Mouse (Mus musculus): ENCODE measurements around the gene Supt16. TPM values are rescaled to one million over a fixed set of nuclear protein-coding genes. Genes with fewer than 3 reads are reported as not detected.
A peak's percentile ranks its signal among the peaks of the same experiment; 100 is the strongest.

The Supt16 gene
- polyA plus RNA-seq, 1 experiment from 2014 or later, result 20.0 TPM

- peak; percentile 44 for TF ChIP-seq CTCF (IDR thresholded peaks at IDR 0.05; ENCODE audit: low read depth)
- peak; percentile 64 for TF ChIP-seq EP300 (optimal IDR thresholded peaks at IDR 0.05)
- Histone ChIP-seq H3K36me3 (ENCODE audit: control insufficient read depth, insufficient read depth, low read length) (no peaks in the 10 kb centered on the region), H3K4me2 (replicated peaks; ENCODE audit: low read depth) (peak overlapping the region; percentile 99), H3K4me3 (ENCODE audit: low read depth, low read length) (peak overlapping the region; percentile 53), H3K27ac (replicated peaks) (peak overlapping the region; percentile 96), H3K27me3 (ENCODE audit: control insufficient read depth, insufficient read depth, low read length) (no peaks in the 10 kb centered on the region), H3K9ac (ENCODE audit: low read length) (peak overlapping the region; percentile 71), H3K9me3 (ENCODE audit: control insufficient read depth, low read length) (no peaks in the 10 kb centered on the region), H3K4me1 (replicated peaks; ENCODE audit: control insufficient read depth, insufficient read depth) (no peaks in the 10 kb centered on the region)
- ATAC-seq (ENCODE audit: low FRiP score, low TSS enrichment) (peak; percentile 93), DNase-seq (ENCODE audit: low spot score) (peak; percentile 76)
- WGBS, result under 1% methylated on average over 38 of the region's 38 CpGs
Measured at GRCm38 (mm10) chr14:52118823-52119608, 78.2 kb downstream of the Supt16 start.

GRCm38 (mm10) chr14:52118456-52118822 lies 78.8 kb downstream of the Supt16 start:
- H3K9ac ChIP-seq (ENCODE audit: low read length), result no peak overlapping the region; the same call in 1 of the 2 replicates
- TF ChIP-seq CTCF (IDR thresholded peaks at IDR 0.05; ENCODE audit: low read depth), result no peak
- TF ChIP-seq EP300 (optimal IDR thresholded peaks at IDR 0.05), result no peak

GRCm38 (mm10) chr14:52117241-52117640 lies 80.0 kb downstream of the Supt16 start:
- H3K36me3 ChIP-seq (ENCODE audit: control insufficient read depth, insufficient read depth, low read length), result no peaks in the 10 kb centered on the region
- no peak overlapping the region for H3K9ac ChIP-seq (ENCODE audit: low read length)
- DNase-seq (ENCODE audit: low spot score) (no peak), ATAC-seq (ENCODE audit: low FRiP score, low TSS enrichment) (no peak)
- H3K4me1 ChIP-seq (replicated peaks; ENCODE audit: control insufficient read depth, insufficient read depth), result no peaks in the 10 kb centered on the region
- no peaks in the 10 kb centered on the region for H3K27me3 ChIP-seq (ENCODE audit: control insufficient read depth, insufficient read depth, low read length)
- 95% methylated on average over 5 of the region's 5 CpGs for WGBS
- no peak overlapping the region for H3K27ac ChIP-seq (replicated peaks)
- no peaks in the 10 kb centered on the region for H3K9me3 ChIP-seq (ENCODE audit: control insufficient read depth, low read length)
- H3K4me3 ChIP-seq (ENCODE audit: low read depth, low read length), result no peak overlapping the region
- no peak for TF ChIP-seq EP300 (optimal IDR thresholded peaks at IDR 0.05)
- H3K4me2 ChIP-seq (replicated peaks; ENCODE audit: low read depth), result no peak overlapping the region

More at GRCm38 (mm10) chr14:52118456-52118822, 78.8 kb downstream of the Supt16 start:
- H3K4me2 ChIP-seq (replicated peaks; ENCODE audit: low read depth), result peak overlapping the region; percentile 99
- ATAC-seq (ENCODE audit: low FRiP score, low TSS enrichment), result peak; percentile 51
- no peaks in the 10 kb centered on the region for H3K9me3 ChIP-seq (ENCODE audit: control insufficient read depth, low read length)
- peak overlapping the region; percentile 53 for H3K4me3 ChIP-seq (ENCODE audit: low read depth, low read length)
- H3K27ac ChIP-seq (replicated peaks), result peak overlapping the region; percentile 96
- 23% methylated on average over 8 of the region's 8 CpGs for WGBS
- peak; percentile 20 for DNase-seq (ENCODE audit: low spot score)
- H3K36me3 ChIP-seq (ENCODE audit: control insufficient read depth, insufficient read depth, low read length), result no peaks in the 10 kb centered on the region
- H3K27me3 ChIP-seq (ENCODE audit: control insufficient read depth, insufficient read depth, low read length), result no peaks in the 10 kb centered on the region
- H3K4me1 ChIP-seq (replicated peaks; ENCODE audit: control insufficient read depth, insufficient read depth), result no peaks in the 10 kb centered on the region

DNA sequence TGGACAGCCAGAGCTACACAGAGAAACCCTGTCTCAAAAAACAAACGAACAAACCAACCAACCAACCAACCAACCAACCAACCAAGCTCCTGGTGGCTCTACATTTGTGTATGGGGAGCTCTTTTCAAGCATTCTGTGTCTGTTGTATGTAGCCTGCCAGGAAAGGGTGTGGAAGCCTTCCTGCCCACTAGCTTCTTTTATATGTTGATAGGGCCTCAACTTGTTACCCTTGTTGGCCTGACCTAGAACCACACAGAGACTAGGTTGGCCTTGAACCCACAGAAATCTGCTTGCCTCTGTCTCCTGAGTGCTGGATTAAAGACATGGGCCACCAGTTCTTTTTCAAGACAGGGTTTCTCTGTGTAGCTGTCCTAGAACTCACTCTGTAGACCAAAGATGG lies 83.1 kb downstream of the Supt16 start:
- H3K27me3 ChIP-seq (ENCODE audit: control insufficient read depth, insufficient read depth, low read length), result no peaks in the 10 kb centered on the region
- TF ChIP-seq CTCF (IDR thresholded peaks at IDR 0.05; ENCODE audit: low read depth) (no peak), EP300 (optimal IDR thresholded peaks at IDR 0.05) (no peak)
- ATAC-seq (ENCODE audit: low FRiP score, low TSS enrichment) (no peak), DNase-seq (ENCODE audit: low spot score) (no peak)
- no peak overlapping the region for H3K4me2 ChIP-seq (replicated peaks; ENCODE audit: low read depth)
- H3K27ac ChIP-seq (replicated peaks), result no peak overlapping the region
- no peak overlapping the region for H3K9ac ChIP-seq (ENCODE audit: low read length)
- no peaks in the 10 kb centered on the region for H3K4me1 ChIP-seq (replicated peaks; ENCODE audit: control insufficient read depth, insufficient read depth)
- H3K4me3 ChIP-seq (ENCODE audit: low read depth, low read length), result no peak overlapping the region
- H3K36me3 ChIP-seq (ENCODE audit: control insufficient read depth, insufficient read depth, low read length), result no peaks in the 10 kb centered on the region
- no peaks in the 10 kb centered on the region for H3K9me3 ChIP-seq (ENCODE audit: control insufficient read depth, low read length)
- 67% methylated on average over 1 of the region's 1 CpGs for WGBS

Other genes starting within 250 kb of the Supt16 start
- gene Arhgef40, start 212.7 kb downstream of the Supt16 start, polyA plus RNA-seq (2015; fragmentation: Nextera tagmentation; extraction: Ambion mirVana), result 32.9 and 36.4 TPM in 2 replicates
- gene Tmem253, start 181.8 kb downstream of the Supt16 start, polyA plus RNA-seq (2015; fragmentation: Nextera tagmentation; extraction: Ambion mirVana), result 4.6 and 4.9 TPM in 2 replicates
- 18.1 and 18.5 TPM in 2 replicates for gene Zfp219, start 176.7 kb downstream of the Supt16 start, polyA plus RNA-seq (2015; fragmentation: Nextera tagmentation; extraction: Ambion mirVana)
- not detected in 2 replicates for gene Olfr221, start 155.0 kb downstream of the Supt16 start, polyA plus RNA-seq (2015; fragmentation: Nextera tagmentation; extraction: Ambion mirVana)
- 162 and 167 TPM in 2 replicates for gene Hnrnpc, start 93.4 kb downstream of the Supt16 start, polyA plus RNA-seq (2015; fragmentation: Nextera tagmentation; extraction: Ambion mirVana)
- gene Rpgrip1, start 86.7 kb downstream of the Supt16 start, polyA plus RNA-seq (2015; fragmentation: Nextera tagmentation; extraction: Ambion mirVana), result 29.4 and 29.8 TPM in 2 replicates
- gene Chd8, start 60.4 kb upstream of the Supt16 start, polyA plus RNA-seq (2015; fragmentation: Nextera tagmentation; extraction: Ambion mirVana), result 12.6 and 14.2 TPM in 2 replicates
- 21.5 and 22.9 TPM in 2 replicates for gene Tox4, start 81.7 kb upstream of the Supt16 start, polyA plus RNA-seq (2015; fragmentation: Nextera tagmentation; extraction: Ambion mirVana)
- gene Rab2b, start 82.1 kb upstream of the Supt16 start, polyA plus RNA-seq (2015; fragmentation: Nextera tagmentation; extraction: Ambion mirVana), result 6.9 and 7.3 TPM in 2 replicates
- gene Mettl3, start 107.7 kb upstream of the Supt16 start, polyA plus RNA-seq (2015; fragmentation: Nextera tagmentation; extraction: Ambion mirVana), result 13.7 and 15.9 TPM in 2 replicates
- 1.9 and 2.1 TPM in 2 replicates for gene Sall2, start 131.3 kb upstream of the Supt16 start, polyA plus RNA-seq (2015; fragmentation: Nextera tagmentation; extraction: Ambion mirVana)
- gene Olfr1513, start 159.0 kb upstream of the Supt16 start, polyA plus RNA-seq (2015; fragmentation: Nextera tagmentation; extraction: Ambion mirVana), result not detected in 2 replicates
- gene Olfr1512, start 181.8 kb upstream of the Supt16 start, polyA plus RNA-seq (2015; fragmentation: Nextera tagmentation; extraction: Ambion mirVana), result not detected in 2 replicates
- 0.13 TPM in 1 of 2 replicates, not detected in the other for gene Olfr1511, start 200.0 kb upstream of the Supt16 start, polyA plus RNA-seq (2015; fragmentation: Nextera tagmentation; extraction: Ambion mirVana)
- 0.21 and 0.35 TPM in 2 replicates for gene Olfr1510, start 217.0 kb upstream of the Supt16 start, polyA plus RNA-seq (2015; fragmentation: Nextera tagmentation; extraction: Ambion mirVana)
- gene Olfr1509, start 245.6 kb upstream of the Supt16 start, polyA plus RNA-seq (2015; fragmentation: Nextera tagmentation; extraction: Ambion mirVana), result not detected in 2 replicates